Mouse (Mus musculus): ENCODE data around the gene Arrdc5. TPM values are rescaled to one million over a fixed set of nuclear protein-coding genes. Genes with fewer than 3 reads are reported as not detected.
A peak's percentile ranks its signal among the peaks of the same experiment; 100 is the strongest.
"Not testable (repeated sequence)": the region's sequence is repeated elsewhere in the genome, so short reads cannot be mapped to it uniquely, and the experiment has no call there.

Arrdc5 gene
- polyA plus RNA-seq, 1 experiment from 2014 or later = not detected

DNA sequence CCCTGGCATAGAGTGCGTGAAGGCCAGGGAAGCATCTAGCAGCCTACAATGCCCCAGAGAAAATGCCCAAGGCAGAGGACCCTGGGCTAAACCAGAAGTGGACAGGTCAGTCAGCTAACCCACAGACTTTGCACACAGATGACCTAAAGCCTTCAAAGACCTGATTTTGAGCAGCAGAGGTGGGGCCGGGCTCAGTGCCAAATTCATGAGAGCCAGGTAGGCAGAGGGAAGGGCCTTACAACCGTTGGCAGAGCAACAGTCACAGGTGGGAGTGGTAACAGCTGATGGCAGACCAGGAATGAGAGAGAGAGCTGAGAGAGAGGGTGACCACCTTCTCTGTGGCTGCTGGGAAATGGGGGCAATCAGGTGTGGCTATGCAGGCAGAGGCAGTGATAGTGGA, 27.4 kb downstream of the Arrdc5 start:
- Histone ChIP-seq H3K9ac (no peak overlapping the region), H3K27ac (no peak overlapping the region), H3K36me3 (peaks cover 37% of the 10 kb centered on the region), H3K27me3 (no peaks in the 10 kb centered on the region), H3K4me2 (replicated peaks) (no peak overlapping the region), H3K4me3 (no peak overlapping the region), H3K9me3 (no peaks in the 10 kb centered on the region), H3K4me1 (peaks cover 17% of the 10 kb centered on the region)
- WGBS = 75% methylated on average over 3 of the region's 3 CpGs
- no peak for ATAC-seq (ENCODE audit: low FRiP score, low read depth)

DNA sequence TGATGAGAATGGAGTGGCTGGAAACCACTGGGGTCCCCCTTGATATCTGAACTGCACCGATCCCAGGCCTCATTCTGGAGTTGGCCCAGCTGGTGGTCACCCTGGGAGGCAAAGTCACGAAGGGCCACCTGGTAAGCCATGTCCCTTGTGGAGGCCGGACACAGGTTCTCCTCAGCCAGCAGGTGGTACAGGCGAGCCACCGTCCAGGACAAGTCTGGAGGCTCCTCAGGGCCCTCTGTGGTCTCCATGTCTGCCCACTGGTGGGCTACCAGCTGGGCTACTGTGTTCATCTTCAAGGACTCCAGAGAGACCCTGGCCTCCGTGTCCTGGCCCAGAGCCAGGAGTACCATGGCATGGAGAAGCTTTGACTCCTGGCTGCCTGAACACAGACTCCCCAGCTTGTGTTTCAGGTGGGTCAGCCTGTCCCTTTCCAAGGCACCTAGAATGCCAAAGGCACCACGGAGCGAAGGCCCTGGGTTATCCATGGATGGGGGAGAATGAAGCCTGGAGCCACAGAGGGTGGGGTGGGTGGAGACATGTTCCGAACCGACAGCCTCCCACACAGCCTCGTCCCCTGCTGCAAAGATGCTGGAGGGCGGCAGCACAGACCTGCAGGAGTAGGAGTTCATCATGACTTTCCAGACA, 28.4 kb downstream of the Arrdc5 start:
- Histone ChIP-seq H3K4me1 (peaks cover 9% of the 10 kb centered on the region), H3K9me3 (no peaks in the 10 kb centered on the region), H3K4me3 (no peak overlapping the region), H3K27ac (no peak overlapping the region), H3K4me2 (replicated peaks) (no peak overlapping the region), H3K36me3 (peaks cover 37% of the 10 kb centered on the region), H3K9ac (no peak overlapping the region), H3K27me3 (no peaks in the 10 kb centered on the region)
- 85% methylated on average over 12 of the region's 12 CpGs for WGBS
- ATAC-seq (ENCODE audit: low FRiP score, low read depth) = no peak

DNA sequence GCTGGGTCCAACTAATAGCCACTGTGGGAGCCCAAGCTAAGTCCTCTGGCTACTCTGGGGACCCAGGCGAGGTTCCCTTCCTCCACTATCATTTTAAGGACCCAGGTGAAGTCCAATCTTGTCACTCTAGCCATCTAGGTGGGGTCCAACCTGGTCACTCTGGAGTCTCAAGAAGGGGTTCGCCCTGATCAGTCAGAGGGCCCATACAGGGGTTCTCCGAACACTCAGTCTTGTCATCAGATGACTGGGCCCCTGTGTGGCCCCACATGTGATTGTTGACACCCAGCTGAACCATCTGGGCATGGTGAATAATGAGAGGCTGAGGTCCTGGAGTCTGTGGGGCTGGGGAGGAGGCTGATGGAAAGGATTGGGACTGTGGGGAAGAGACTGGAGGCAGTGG, 30.3 kb downstream of the Arrdc5 start:
- ATAC-seq (ENCODE audit: low FRiP score, low read depth) = 0 out of 2 replicates have a peak, but pooled peaks have one; percentile 3
- Histone ChIP-seq H3K4me3 (peak overlapping the region; percentile 46), H3K36me3 (peaks cover 44% of the 10 kb centered on the region), H3K4me1 (peaks cover 5% of the 10 kb centered on the region), H3K27me3 (no peaks in the 10 kb centered on the region), H3K9me3 (no peaks in the 10 kb centered on the region), H3K27ac (peak overlapping the region; percentile 63), H3K9ac (peak overlapping the region; percentile 57), H3K4me2 (replicated peaks) (peak overlapping the region; percentile 75)
- 76% methylated on average over 3 of the region's 3 CpGs for WGBS

DNA sequence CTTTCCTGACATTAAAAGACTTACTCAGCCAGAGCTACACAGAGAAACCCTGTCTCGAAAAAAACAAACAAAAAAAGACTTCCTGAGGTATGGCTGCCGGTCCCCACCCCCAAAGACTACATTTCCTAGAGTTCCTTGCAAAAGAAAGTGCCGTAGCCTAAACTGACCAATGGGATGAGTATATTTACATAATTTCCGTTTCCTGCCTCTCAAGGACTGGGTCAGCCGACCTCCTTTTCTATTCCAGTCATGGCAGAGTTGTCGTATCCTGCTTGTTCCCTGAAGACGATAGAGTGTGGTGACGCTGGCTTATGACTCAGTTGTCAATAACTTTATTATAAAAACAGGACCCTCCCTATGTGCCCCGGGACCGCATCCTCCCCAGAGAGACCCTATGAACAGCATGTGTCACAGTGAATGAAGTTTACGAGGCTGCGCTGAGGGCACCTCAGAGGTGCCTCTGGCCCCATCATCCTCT, 30.9 kb downstream of the Arrdc5 start:
- peak; percentile 87 for ATAC-seq (ENCODE audit: low FRiP score, low read depth)
- 19% methylated on average over 12 of the region's 12 CpGs for WGBS
- peak overlapping the region; percentile 67 for H3K27ac ChIP-seq
- H3K36me3 ChIP-seq = peaks cover 45% of the 10 kb centered on the region
- peak overlapping the region; percentile 46 for H3K4me3 ChIP-seq
- peak overlapping the region; percentile 75 for H3K4me2 ChIP-seq (replicated peaks)
- no peaks in the 10 kb centered on the region for H3K27me3 ChIP-seq
- H3K9me3 ChIP-seq = no peaks in the 10 kb centered on the region
- peaks cover 5% of the 10 kb centered on the region for H3K4me1 ChIP-seq
- H3K9ac ChIP-seq = peak overlapping the region; percentile 64

DNA sequence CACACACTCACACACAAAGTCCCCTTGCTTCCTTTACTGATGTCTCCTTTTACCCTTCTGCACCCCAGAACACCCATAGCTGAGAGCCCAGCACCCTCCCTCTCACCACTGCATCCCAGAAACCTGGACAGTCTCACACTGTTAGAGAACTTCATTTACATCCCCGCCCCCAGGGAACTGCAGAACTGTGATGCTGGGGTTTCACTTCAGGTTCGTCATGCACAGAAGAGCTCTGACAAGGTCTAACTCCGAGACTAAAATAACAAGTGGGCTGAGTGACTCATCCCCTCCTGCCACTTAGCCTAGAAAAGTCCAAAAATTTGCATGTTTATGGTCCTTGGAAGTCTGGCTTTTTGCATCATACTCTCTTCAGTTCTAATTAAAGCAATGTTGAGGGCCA, 33.8 kb downstream of the Arrdc5 start:
- Histone ChIP-seq H3K9ac (no peak overlapping the region), H3K9me3 (no peaks in the 10 kb centered on the region), H3K27ac (no peak overlapping the region), H3K4me2 (replicated peaks) (no peak overlapping the region), H3K4me3 (no peak overlapping the region), H3K27me3 (no peaks in the 10 kb centered on the region), H3K36me3 (peaks cover 44% of the 10 kb centered on the region), H3K4me1 (peaks cover 8% of the 10 kb centered on the region)
- ATAC-seq (ENCODE audit: low FRiP score, low read depth) = no peak
- WGBS = 64% methylated on average over 3 of the region's 3 CpGs

DNA sequence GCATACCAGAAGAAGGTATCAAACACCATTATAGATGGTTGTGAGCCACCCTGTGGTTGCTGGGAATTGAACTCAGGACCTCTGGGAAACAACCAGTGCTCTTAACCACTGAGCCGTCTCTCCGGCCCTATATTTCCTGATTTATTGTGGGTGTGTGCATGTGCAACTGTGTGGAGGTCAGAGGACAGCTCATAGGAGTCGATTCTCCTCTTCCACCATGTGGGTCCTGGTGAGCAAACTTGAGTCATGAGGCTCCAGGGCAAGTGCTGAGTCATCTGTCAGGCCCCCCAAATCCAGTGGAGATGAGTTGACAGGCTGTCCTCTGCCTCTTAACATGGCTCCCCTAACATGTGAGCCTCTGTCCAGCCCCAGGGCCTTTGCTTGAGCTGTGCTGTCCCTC, 34.2 kb downstream of the Arrdc5 start:
- no peak overlapping the region for H3K4me2 ChIP-seq (replicated peaks)
- H3K9me3 ChIP-seq = no peaks in the 10 kb centered on the region
- H3K4me1 ChIP-seq = peaks cover 11% of the 10 kb centered on the region
- H3K4me3 ChIP-seq = no peak overlapping the region
- no peaks in the 10 kb centered on the region for H3K27me3 ChIP-seq
- no peak overlapping the region for H3K27ac ChIP-seq
- H3K9ac ChIP-seq = no peak overlapping the region
- ATAC-seq (ENCODE audit: low FRiP score, low read depth) = no peak
- 86% methylated on average over 3 of the region's 3 CpGs for WGBS
- peaks cover 44% of the 10 kb centered on the region for H3K36me3 ChIP-seq

DNA sequence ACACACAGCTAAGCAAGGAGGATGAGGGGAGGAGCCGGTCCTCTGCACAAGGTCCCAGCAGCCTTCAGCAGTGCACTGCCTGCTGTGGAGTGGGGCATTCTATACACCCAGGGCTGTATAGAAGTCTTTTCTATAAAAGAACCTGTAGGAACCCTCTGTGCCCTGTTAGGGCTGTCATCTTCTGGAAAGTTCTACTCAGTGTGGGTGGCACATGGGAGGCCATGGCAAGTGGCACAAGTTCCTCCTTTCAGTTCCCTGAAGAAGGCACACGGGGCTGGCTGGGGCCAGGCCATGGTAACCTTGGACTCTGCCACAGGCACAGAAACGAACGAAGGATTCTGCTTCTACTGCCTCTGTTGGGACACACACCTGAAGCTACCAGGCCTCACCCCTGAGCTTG, 35.1 kb downstream of the Arrdc5 start:
- no peaks in the 10 kb centered on the region for H3K9me3 ChIP-seq

DNA sequence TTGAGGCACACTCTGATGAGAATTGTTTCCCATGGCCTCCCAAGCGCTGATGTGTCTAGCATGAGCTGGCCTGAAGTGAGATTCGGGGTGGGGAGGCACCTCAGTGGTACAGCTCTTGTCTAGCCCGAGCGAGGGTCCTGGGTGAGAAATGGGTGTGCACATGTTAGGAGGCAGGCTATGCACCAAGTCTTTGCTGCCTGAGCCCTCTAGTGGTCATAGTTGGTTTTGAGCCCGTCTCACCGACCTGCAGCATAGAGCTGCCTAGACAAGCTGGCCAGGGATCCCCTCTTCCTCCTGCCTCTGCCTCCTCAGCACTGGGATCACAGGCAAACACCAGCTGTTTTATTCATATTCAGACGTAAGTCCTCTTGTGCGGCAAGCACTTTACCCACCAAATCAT, 36.1 kb downstream of the Arrdc5 start:
- H3K4me2 ChIP-seq (replicated peaks) = no peak overlapping the region
- no peaks in the 10 kb centered on the region for H3K27me3 ChIP-seq
- H3K27ac ChIP-seq = no peak overlapping the region
- 19% methylated on average over 8 of the region's 8 CpGs for WGBS
- peak; percentile 66 for ATAC-seq (ENCODE audit: low FRiP score, low read depth)
- peaks cover 51% of the 10 kb centered on the region for H3K36me3 ChIP-seq
- peaks cover 24% of the 10 kb centered on the region for H3K4me1 ChIP-seq
- H3K4me3 ChIP-seq = no peak overlapping the region
- H3K9ac ChIP-seq = no peak overlapping the region
- no peaks in the 10 kb centered on the region for H3K9me3 ChIP-seq

More for the DNA sequence above, 35.1 kb downstream of the Arrdc5 start:
- Histone ChIP-seq H3K4me1 (peaks cover 19% of the 10 kb centered on the region), H3K4me2 (replicated peaks) (no peak overlapping the region), H3K27me3 (no peaks in the 10 kb centered on the region), H3K27ac (no peak overlapping the region), H3K4me3 (no peak overlapping the region), H3K36me3 (peaks cover 44% of the 10 kb centered on the region), H3K9ac (no peak overlapping the region)
- WGBS = 88% methylated on average over 4 of the region's 4 CpGs
- no peak for ATAC-seq (ENCODE audit: low FRiP score, low read depth)

DNA sequence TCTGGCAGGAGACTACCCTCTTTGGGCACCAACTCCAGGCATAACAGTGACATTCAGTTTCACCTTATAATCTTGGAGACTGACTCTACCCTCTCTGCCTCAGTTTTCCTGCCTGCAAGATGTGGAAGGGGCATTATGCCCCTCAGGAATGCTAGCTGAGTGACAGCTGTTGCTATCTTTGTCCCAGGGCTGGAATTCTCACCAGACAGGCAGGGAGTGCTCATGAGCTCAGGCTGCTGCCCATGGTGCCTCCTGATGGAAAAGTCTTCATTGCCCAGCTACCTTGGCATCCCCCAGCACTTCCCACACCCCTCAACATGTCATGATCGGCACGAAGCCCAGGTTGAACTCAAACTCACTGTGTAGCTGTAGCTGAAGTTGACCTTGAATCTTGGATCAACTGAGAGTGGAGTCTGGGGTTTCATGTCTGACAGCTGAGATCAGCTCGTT, 37.4 kb downstream of the Arrdc5 start:
- Histone ChIP-seq H3K27me3 (no peaks in the 10 kb centered on the region), H3K9me3 (no peaks in the 10 kb centered on the region), H3K4me2 (replicated peaks) (no peak overlapping the region), H3K36me3 (peaks cover 62% of the 10 kb centered on the region), H3K4me3 (no peak overlapping the region), H3K9ac (no peak overlapping the region; the same call in 1 of the 2 replicates), H3K4me1 (peaks cover 38% of the 10 kb centered on the region), H3K27ac (peak overlapping the region; percentile 6; the same call in 1 of the 2 replicates)
- 89% methylated on average over 3 of the region's 3 CpGs for WGBS
- ATAC-seq (ENCODE audit: low FRiP score, low read depth) = no peak

DNA sequence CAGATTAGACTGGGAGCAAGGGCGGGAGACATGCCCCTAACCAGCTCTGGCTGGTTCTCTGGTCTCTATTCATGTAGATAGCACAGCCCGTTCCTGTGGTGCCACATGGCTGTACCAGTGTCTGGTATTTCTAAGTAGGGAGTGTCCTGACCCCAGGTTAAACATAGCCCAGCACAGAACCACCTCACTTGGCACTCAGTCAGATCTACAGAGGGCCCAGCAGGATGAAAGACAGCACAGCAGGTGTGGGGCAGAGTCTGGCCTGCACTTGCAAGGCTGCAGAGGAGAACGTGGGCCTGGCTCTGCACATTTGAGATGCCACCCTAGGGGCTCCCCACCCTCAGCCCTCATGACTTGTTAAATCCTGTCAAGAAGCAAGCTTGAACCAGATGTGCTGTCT, 38.9 kb downstream of the Arrdc5 start:
- WGBS = 78% methylated on average over 3 of the region's 3 CpGs
- Histone ChIP-seq H3K36me3 (peaks cover 62% of the 10 kb centered on the region), H3K4me3 (no peak overlapping the region), H3K27ac (no peak overlapping the region), H3K4me2 (replicated peaks) (no peak overlapping the region), H3K4me1 (peaks cover 42% of the 10 kb centered on the region), H3K9ac (0 out of 2 replicates have a peak overlapping the region, but pooled peaks have one; percentile 14), H3K27me3 (no peaks in the 10 kb centered on the region), H3K9me3 (no peaks in the 10 kb centered on the region)
- ATAC-seq (ENCODE audit: low FRiP score, low read depth) = no peak

DNA sequence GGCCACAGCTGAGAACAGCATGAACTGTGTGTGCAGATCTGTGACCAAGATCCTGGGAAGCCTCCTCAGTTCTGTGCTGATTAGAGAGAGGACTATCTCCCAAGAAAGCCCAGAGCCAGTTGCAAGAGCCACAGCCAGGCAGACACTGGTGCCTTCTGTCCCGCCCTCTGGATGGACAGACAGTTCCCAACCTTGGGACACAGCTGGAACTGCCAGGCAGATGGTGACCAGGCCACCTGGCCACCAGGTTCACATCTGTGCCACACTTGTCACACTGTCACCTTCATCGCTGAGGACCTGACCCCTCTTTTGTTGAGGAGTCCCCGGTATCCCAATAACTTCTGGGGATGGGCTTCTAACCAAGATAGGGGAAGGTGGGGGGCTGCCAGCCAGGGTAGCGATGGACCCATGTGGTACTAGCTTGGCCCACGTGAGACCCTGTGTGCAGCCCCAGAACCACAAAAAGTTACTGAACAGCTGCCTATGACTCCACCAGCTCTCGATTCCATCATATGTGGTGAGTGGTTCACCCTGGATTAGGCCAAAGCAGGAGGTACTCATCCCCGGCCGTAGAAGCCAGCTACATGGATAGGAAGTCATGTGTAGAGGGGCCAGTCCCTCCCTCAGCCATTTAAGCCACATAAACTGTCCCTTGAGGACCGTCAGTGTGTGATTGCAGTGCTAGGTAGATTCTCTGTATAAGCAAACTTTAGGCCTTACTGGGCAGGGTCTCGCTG, 40.6 kb downstream of the Arrdc5 start:
- Histone ChIP-seq H3K4me3 (0 out of 2 replicates have a peak overlapping the region, but pooled peaks have one; percentile 3), H3K9me3 (no peaks in the 10 kb centered on the region), H3K4me2 (replicated peaks) (peak overlapping the region; percentile 25), H3K4me1 (peaks cover 50% of the 10 kb centered on the region), H3K9ac (peak overlapping the region; percentile 61), H3K36me3 (peaks cover 53% of the 10 kb centered on the region), H3K27ac (no peak overlapping the region), H3K27me3 (no peaks in the 10 kb centered on the region)
- ATAC-seq (ENCODE audit: low FRiP score, low read depth) = no peak
- 86% methylated on average over 10 of the region's 10 CpGs for WGBS

DNA sequence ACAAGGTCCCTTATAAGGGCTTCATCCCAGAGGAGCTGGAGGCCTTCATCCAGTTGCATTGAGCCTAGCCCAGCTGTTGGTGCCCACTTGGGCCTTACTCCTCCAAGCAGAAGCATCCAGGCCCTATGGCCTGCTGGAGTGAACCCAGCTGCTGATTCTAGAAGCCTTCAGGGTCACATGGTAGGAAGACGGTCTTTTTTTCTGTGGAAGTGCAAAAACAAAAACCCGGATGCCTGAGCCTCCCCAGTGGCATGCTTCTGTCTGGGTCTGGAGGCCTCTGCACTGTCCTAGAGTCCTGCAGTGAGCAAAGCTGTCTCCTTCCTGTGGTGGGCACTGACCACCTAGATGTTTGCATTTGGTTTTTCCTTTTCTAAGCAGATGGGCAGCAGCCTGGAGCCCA, 41.3 kb downstream of the Arrdc5 start:
- not testable (repeated sequence) for H3K9me3 ChIP-seq; H3K27ac ChIP-seq; H3K27me3 ChIP-seq; ATAC-seq (ENCODE audit: low FRiP score, low read depth)
- H3K36me3 ChIP-seq = peaks cover 53% of the 10 kb centered on the region
- 84% methylated on average over 2 of the region's 2 CpGs for WGBS
- peak overlapping the region; percentile 21; the same call in 1 of the 2 replicates for H3K4me2 ChIP-seq (replicated peaks)
- H3K9ac ChIP-seq = peak overlapping the region; percentile 61
- peaks cover 50% of the 10 kb centered on the region for H3K4me1 ChIP-seq
- 0 out of 2 replicates have a peak overlapping the region, but pooled peaks have one; percentile 5 for H3K4me3 ChIP-seq

All from limb, embryonic 13.5 days (tissue).